Mouse (Mus musculus) ES-Bruce4 (cell line): ENCODE results near the gene Ctbp2.

Source experiments
- CTCF ChIP-seq: IDR thresholded peaks from one replicate; pipeline ENCODE4 v1.8.1; 2011; ENCODE audit warnings: low read depth, low read length
- EP300 ChIP-seq: IDR thresholded peaks from 2 replicates; pipeline ENCODE4 v1.6.1; 2011; ENCODE audit warnings: low read depth, low read length; ENCODE audit not compliant: insufficient read depth
- POLR2A ChIP-seq: IDR thresholded peaks from one replicate; pipeline ENCODE4 v1.8.1; 2011; ENCODE audit warnings: low read length; ENCODE audit not compliant: insufficient read depth

DNA sequence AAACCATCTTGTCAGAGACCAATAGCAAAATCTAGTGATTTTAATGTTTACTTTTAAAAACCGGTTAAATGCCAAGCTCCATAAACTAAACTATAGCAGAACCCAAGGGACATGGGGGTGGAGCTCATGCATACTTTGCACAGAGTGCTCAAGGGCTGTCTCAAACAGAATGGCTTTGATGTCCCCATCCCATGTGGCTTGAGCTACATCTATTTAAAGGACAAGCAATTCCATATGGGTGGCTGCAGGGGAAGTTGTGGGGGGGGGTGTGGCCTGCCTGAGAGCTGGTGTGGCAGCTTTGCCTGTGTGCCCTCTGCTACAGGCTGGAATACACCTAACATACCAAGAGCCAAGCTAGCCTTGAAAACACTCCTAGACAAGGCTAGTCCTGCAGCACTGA, 99.5 kb downstream of the Ctbp2 start:
- TF ChIP-seq CTCF (no peak), POLR2A (no peak), EP300 (no peak)
